Mouse (Mus musculus) embryo, embryonic 11.5 days (tissue): Measurements from ENCODE around the gene Ptov1.

Experiments used
- DNase-seq: peaks from one replicate; pipeline ENCODE4 v3.0.0-alpha.2; 2012; ENCODE audit warnings: low read depth, low spot score

Gene Ptov1

GRCm38 (mm10) chr7:44859896-44860295, 9.7 kb downstream of the Ptov1 start:
- no peak for DNase-seq

- no peak for DNase-seq
Measured at GRCm38 (mm10) chr7:44857905-44858304, 11.7 kb downstream of the Ptov1 start.

GRCm38 (mm10) chr7:44857042-44857552, 12.5 kb downstream of the Ptov1 start, which contains the start of gene Pnkp:
Gene Pnkp (plus strand): TSS chr7:44857139.
- peak; percentile 73 for DNase-seq

GRCm38 (mm10) chr7:44856265-44856916, 13.2 kb downstream of the Ptov1 start:
- no peak for DNase-seq

GRCm38 (mm10) chr7:44855036-44855435, 14.6 kb downstream of the Ptov1 start:
- no peak for DNase-seq

DNA sequence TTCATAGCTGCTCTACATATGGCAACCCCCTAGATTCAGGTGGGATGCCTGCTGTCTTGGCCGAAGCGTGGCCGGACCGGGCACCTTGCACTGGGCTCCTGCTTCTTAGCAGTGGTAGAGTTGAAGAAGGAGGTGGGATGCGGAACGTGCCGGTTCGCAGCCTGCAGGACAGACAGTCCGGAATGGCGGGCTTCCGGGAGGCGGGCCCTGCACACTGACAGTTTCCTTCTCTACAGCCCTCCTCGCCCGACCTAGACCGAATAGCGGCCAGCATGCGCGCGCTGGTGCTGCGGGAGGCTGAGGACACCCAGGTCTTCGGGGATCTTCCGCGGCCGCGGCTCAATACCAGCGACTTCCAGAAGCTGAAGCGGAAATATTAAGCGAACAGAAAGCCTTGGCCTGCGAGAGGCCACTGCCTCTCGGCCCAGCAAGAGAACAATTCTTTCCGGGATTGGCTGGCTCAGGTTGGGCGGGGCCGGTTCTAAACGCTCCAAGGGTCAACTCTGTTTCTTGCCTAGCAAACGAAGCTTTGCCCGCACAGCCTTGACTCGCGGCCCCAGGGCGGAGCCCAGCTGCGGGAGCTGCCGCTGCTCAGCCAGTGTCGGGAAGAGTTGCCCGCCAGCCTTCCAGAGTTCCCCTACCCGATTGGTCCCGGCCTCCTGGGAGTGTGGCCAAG, 15.1 kb downstream of the Ptov1 start:
- DNase-seq = no peak

DNA sequence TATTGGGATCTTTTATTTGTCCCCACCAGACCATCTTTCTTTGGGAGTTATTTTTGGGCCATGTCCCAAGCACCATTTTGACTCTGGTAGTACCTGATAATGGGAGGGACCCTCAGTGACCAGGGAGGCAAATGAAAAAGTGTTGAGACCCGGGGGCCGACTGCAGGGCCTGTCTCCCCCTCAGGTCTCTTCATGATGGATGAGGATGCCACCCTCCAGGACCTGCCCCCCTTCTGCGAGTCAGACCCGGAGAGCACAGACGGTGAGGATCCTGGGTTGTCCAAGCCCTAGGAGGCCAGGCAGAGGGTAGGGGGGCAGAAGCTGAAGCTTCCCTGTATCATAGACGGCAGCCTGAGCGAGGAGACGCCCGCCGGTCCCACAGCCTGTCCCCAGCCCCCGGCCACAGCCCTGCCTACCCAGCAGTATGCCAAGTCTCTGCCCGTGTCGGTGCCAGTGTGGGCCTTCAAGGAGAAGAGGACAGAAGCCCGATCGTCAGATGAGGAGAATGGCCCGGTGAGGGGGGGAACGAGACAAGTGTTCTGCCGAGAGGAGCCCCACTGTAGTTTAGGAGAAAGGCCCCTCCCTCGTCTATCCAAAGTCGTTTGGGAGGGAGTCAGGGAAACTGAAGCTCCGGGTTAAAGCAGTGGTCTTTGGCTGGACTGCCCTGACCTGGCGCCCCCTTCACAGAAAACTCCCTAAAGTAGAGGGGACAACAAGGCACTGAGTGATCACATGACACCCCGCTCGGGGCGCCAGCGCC, 15.8 kb downstream of the Ptov1 start:
- DNase-seq = no peak

GRCm38 (mm10) chr7:44853065-44853464, 16.5 kb downstream of the Ptov1 start:
- no peak for DNase-seq

- DNase-seq = no peak
Measured at GRCm38 (mm10) chr7:44852259-44853027, 17.1 kb downstream of the Ptov1 start.

- no peak for DNase-seq
Measured at GRCm38 (mm10) chr7:44851625-44852234, 17.9 kb downstream of the Ptov1 start.

- DNase-seq = no peak
Measured at GRCm38 (mm10) chr7:44850789-44851624, 18.6 kb downstream of the Ptov1 start.

- DNase-seq = peak; percentile 67
Measured at GRCm38 (mm10) chr7:44850146-44850545, 19.4 kb downstream of the Ptov1 start.

GRCm38 (mm10) chr7:44849416-44850111, 20.0 kb downstream of the Ptov1 start:
- peak; percentile 86 for DNase-seq

DNA sequence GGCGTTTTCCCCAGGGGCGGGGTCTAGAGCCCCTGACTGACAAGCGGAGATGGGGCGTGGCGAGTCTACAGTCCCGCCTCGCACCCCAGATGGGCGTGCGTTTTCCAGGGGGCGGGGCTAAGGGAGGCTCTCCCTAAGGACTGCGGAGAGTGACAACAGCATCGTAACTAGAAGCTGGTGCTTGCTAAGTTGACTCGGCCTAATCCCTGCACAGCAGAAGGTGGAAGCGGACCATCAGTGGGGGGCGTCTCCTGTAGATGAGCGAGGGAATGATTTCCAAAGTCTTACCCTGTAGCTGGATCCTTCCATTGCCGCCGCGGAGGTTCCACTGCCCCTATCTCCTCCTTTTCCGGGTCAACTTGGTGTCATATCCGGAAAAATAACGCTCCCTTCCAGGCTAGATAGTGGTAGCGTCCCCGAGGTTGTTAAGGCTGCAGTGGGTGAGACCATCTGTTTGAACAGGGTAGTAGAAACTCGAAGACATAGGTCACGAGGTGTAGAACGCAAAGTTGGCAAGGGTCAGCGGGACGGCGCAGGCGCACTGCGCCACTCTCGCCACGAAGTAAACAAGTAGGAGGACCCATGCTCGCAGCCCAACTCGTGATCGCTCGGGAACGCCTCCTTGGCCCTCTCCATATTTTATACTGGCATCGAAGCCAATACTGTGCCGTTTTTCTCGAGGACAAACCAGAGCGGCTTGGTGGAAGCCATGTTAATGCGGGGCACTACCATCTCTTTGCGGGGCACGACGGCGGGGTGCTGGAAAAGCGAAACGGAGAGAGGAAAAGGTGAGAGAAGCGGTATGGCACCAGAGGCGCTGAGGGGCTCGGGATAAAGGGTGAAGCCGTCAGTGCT, 20.8 kb downstream of the Ptov1 start, which contains the start of the genes Akt1s1 and Tbc1d17:
TSS of gene Akt1s1 (plus strand) at position 431 of the 855 bp plus-strand sequence.
TSS of gene Tbc1d17 (minus strand) at position 519 of the 855 bp plus-strand sequence.
- DNase-seq = peak; percentile 96

DNA sequence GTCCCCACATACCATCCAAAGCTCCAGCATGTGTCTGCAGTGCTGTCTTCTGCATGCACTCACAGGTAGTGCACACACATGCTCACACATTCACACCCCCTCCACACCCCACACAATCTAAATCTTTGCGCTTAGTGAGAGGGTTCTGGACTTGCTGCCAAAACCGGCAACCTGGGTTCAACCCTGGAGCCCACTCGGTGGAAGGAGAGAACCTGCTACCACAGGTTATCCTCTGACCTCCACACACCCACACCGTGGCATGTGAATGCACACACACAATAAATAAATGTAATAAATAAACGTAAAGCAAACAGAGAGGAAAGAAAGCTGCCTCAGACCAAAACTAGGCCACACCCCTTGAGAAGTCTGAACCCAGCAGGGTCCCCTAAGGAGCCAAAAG, 21.8 kb downstream of the Ptov1 start:
- DNase-seq = no peak

DNA sequence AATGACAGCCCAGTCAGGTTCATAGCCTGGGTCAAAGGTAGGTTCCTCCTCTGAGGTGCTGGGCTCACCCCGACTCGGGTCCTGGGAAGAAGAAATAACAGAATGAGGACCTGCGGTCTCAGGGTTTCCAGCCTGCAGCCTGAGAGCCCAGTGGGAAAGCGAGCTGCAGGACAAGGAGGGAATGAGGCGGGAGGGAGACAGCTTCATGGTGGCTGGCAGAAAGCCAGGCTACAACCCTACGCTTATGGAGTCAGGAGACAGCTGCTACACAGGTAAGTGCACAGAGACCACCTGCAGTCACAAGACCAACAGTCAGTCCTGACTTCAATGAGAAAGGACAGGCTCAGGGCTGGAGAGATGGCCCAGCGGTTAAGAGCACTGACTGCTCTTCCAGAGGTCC, 22.8 kb downstream of the Ptov1 start:
- DNase-seq = no peak

DNA sequence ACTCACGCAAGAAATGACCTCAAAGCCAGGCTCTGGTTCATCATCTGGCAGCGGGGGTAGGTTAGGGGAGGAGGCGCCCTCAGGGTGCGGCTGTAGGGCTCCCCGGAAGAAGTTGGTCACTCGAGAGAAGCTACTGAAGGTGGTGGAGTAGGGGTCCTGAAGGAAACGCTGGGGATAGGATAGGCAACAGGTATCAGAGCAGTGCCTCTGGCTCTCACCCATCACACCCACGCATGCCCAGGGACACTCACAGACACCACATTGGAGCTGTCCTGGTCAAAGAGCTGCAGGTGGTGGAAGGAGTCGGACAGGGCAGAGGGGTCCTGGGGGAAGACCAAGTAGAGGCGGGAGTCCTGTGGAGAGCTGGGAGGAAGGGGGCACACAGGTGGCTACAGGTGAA, 24.6 kb downstream of the Ptov1 start:
- no peak for DNase-seq

DNA sequence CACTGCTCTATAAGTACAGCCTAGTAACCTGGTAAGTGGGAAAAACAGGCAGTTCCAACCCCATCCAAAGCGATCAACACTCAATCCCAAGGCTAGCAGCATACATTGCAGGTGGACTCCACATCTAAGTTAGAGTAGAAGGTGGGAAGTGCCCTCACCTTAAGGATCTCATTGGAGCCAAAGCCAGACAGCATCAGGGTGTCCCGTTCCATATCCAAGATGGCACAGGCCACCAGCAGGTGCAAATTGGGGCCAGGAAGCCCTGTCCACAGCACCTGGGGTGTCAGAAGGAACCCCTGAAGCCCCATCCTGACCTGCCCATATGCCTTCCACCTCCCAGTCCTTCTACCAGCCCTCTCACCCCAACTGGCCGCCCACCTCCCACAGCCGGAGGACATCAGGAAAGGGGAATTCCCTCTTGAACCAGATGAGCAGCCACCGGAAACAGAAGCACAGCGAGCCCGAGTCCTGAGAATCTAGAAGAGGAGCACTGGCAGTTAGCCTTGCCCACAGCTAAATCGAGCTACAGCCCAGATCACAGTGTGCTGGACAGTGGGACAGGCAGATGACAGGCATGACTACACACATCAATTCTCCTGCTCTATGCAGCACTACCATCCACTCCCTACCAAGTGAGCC, 27.6 kb downstream of the Ptov1 start:
- DNase-seq = no peak
